Mouse (Mus musculus) liver, postnatal 0 days (tissue): Measurements from ENCODE around the gene Slc4a7.

ENCODE experiments used
- CTCF ChIP-seq: sonication (generic); IDR thresholded peaks from 2 replicates; pipeline ENCODE4 v1.5.1; 2016; ENCODE audit warnings: antibody characterized with exemption, low read depth
- EP300 ChIP-seq: IDR thresholded peaks from 2 replicates; pipeline ENCODE4 v1.6.1; 2016; ENCODE audit warnings: antibody characterized with exemption, low read depth, mild to moderate bottlenecking

DNA sequence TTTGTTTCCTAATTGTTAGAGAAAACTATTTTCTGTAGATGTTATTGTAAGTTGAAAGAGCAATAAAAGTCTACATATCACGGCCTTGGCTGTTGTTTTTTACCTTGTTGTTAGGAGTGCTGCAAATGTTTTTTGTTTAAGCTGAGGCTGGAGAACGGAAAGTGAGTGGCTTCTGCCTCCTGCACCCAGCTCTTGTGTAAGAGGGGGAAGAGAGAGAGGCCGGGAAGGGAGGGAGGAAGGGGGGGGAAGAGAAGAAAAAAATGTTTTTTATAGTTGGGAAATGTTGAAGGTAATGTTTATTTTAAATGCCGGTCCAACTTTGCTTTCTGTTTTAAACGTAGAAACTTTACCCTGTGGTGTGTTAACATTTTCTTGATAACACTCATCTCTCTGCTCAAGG is 97.8 kb downstream of the Slc4a7 start:
- TF ChIP-seq CTCF = no peak
- TF ChIP-seq EP300 = no peak
